In genomic region chr2:170267152-170267551, GRCm38 (mm10) we compare ENCODE assay signal across 8 mouse cellular contexts.
DNase-seq lines count a peak whose midpoint lies in the region; ATAC-seq lines count a peak whose summit lies in the region.

No protein-coding gene starts in this region.

- no peaks in the 10 kb centered on the region for H3K27me3 ChIP-seq in forebrain, embryonic 15.5 days
- H3K27me3 ChIP-seq in midbrain, embryonic 11.5 days (ENCODE audit: control insufficient read depth, insufficient read depth, low read length): no peaks in the 10 kb centered on the region

- ATAC-seq in forebrain, embryonic 15.5 days (replicated peaks): no peak
- no peak for ATAC-seq in midbrain, embryonic 11.5 days (ENCODE audit: low FRiP score)

- intact Hi-C loops in left cerebral cortex, postnatal 14 days (cut with DNase I): no loop called here

- H3K27ac ChIP-seq in forebrain, embryonic 15.5 days (replicated peaks): no peak overlapping the region
- no peak overlapping the region for H3K27ac ChIP-seq in midbrain, embryonic 11.5 days (ENCODE audit: low read depth, low read length)

- 0 out of 2 replicates have a peak overlapping the region, but pooled peaks have one; percentile 14 for H3K9ac ChIP-seq in forebrain, embryonic 15.5 days (replicated peaks)
- peak overlapping the region; percentile 34 for H3K9ac ChIP-seq in midbrain, embryonic 11.5 days (ENCODE audit: low read length)

- H3K36me3 ChIP-seq in forebrain, embryonic 15.5 days: no peaks in the 10 kb centered on the region
- H3K36me3 ChIP-seq in midbrain, embryonic 11.5 days (ENCODE audit: control insufficient read depth, insufficient read depth, low read length): no peaks in the 10 kb centered on the region

- peak overlapping the region; percentile 51 for H3K4me2 ChIP-seq in forebrain, embryonic 15.5 days (replicated peaks)
- peak overlapping the region; percentile 43 for H3K4me2 ChIP-seq in midbrain, embryonic 11.5 days

- peak overlapping the region; percentile 30 for H3K4me3 ChIP-seq in forebrain, embryonic 15.5 days
- H3K4me3 ChIP-seq in midbrain, embryonic 11.5 days (ENCODE audit: low read depth, low read length): peak overlapping the region; percentile 12; the same call in 1 of the 2 replicates

- DNase-seq in embryo, embryonic 11 days: peak; percentile 54
- DNase-seq in kidney, postnatal 25 days: peak; percentile 30 to 46
- DNase-seq in midbrain, embryonic 11.5 days (ENCODE audit: low spot score, missing footprints): peak; percentile 91
- DNase-seq in left cerebral cortex, postnatal 14 days (ENCODE audit: low spot score in 2 of 2): no peak
- no peak for DNase-seq in T-cell, adult 2 months (ENCODE audit: low spot score)
- DNase-seq in frontal cortex, adult 2 months (ENCODE audit: extremely low spot score in 1 of 2, low spot score in 1 of 2): no peak
- DNase-seq in thymus, postnatal 14 days: no peak

- no peaks in the 10 kb centered on the region for H3K9me3 ChIP-seq in forebrain, embryonic 15.5 days
- H3K9me3 ChIP-seq in midbrain, embryonic 11.5 days (ENCODE audit: control insufficient read depth, low read length): no peaks in the 10 kb centered on the region

- peaks cover 7% of the 10 kb centered on the region; the same call in 1 of the 2 replicates for H3K4me1 ChIP-seq in forebrain, embryonic 15.5 days
- H3K4me1 ChIP-seq in midbrain, embryonic 11.5 days (ENCODE audit: control insufficient read depth, insufficient read depth, low read length): peaks cover 4% of the 10 kb centered on the region; the same call in 1 of the 2 replicates

- 4% methylated on average over 12 of the region's 12 CpGs for WGBS in forebrain, embryonic 15.5 days
- WGBS in midbrain, embryonic 11.5 days: 6% methylated on average over 12 of the region's 12 CpGs

Comparison
In these comparisons a context has a peak if more than half of its experiments do, and no peak if none do; other contexts are left out.
1. DNase-seq: peak in embryo, embryonic 11 days (single experiment), kidney, postnatal 25 days (2 of 2) and midbrain, embryonic 11.5 days (single experiment); none in left cerebral cortex, postnatal 14 days (0 of 2), T-cell, adult 2 months (single experiment), frontal cortex, adult 2 months (0 of 2) and thymus, postnatal 14 days (single experiment).